Mouse (Mus musculus): ENCODE results near the gene Sh3bp5l.
"Not testable (repeated sequence)": the region's sequence is repeated elsewhere in the genome, so short reads cannot be mapped to it uniquely, and the experiment has no call there.

The Sh3bp5l gene

GRCm38 (mm10) chr11:58322824-58323569, 7.5 kb upstream of the Sh3bp5l start:
- DNase-seq (ENCODE audit: low spot score in 2 of 2), result peak; percentile 96 to 97

- no peak for DNase-seq (ENCODE audit: low spot score in 2 of 2)
These were observed 6.8 kb upstream of the Sh3bp5l start for GRCm38 (mm10) chr11:58323570-58324340.

GRCm38 (mm10) chr11:58324614-58325229, 5.8 kb upstream of the Sh3bp5l start:
- DNase-seq (ENCODE audit: low spot score in 2 of 2), result no peak

GRCm38 (mm10) chr11:58326781-58327180, 3.7 kb upstream of the Sh3bp5l start:
- DNase-seq (ENCODE audit: low spot score in 2 of 2), result no peak

- no peak for DNase-seq (ENCODE audit: low spot score in 2 of 2)
These were observed 633 bp upstream of the Sh3bp5l start for GRCm38 (mm10) chr11:58329906-58330275.

- DNase-seq (ENCODE audit: low spot score in 2 of 2), result no peak
These were observed 598 bp downstream of the Sh3bp5l start for GRCm38 (mm10) chr11:58331149-58331495.

- DNase-seq (ENCODE audit: low spot score in 2 of 2), result no peak
These were observed 1.0 kb downstream of the Sh3bp5l start for GRCm38 (mm10) chr11:58331546-58331945.

- no peak for DNase-seq (ENCODE audit: low spot score in 2 of 2)
These were observed 4.2 kb downstream of the Sh3bp5l start for GRCm38 (mm10) chr11:58334746-58335145.

GRCm38 (mm10) chr11:58346745-58347144, 16.2 kb downstream of the Sh3bp5l start:
- no peak for DNase-seq (ENCODE audit: low spot score in 2 of 2)

GRCm38 (mm10) chr11:58350628-58351027, 20.1 kb downstream of the Sh3bp5l start:
- DNase-seq (ENCODE audit: low spot score in 2 of 2), result no peak

- no peak for DNase-seq (ENCODE audit: low spot score in 2 of 2)
These were observed 20.7 kb downstream of the Sh3bp5l start for GRCm38 (mm10) chr11:58351179-58351578.

- DNase-seq (ENCODE audit: low spot score in 2 of 2), result no peak
These were observed 22.4 kb downstream of the Sh3bp5l start for GRCm38 (mm10) chr11:58352681-58353548.

GRCm38 (mm10) chr11:58353709-58354108, 23.2 kb downstream of the Sh3bp5l start:
- DNase-seq (ENCODE audit: low spot score in 2 of 2), result no peak

GRCm38 (mm10) chr11:58354476-58354875, 24.0 kb downstream of the Sh3bp5l start:
- peak; percentile 27 to 62 for DNase-seq (ENCODE audit: low spot score in 2 of 2)

- DNase-seq (ENCODE audit: low spot score in 2 of 2), result peak; percentile 19 to 45
These were observed 24.4 kb downstream of the Sh3bp5l start for GRCm38 (mm10) chr11:58354927-58355326.

- DNase-seq (ENCODE audit: low spot score in 2 of 2), result no peak
These were observed 26.5 kb downstream of the Sh3bp5l start for GRCm38 (mm10) chr11:58357042-58357441.

GRCm38 (mm10) chr11:58357844-58358534, 27.5 kb downstream of the Sh3bp5l start:
- DNase-seq (ENCODE audit: low spot score in 2 of 2), result no peak

GRCm38 (mm10) chr11:58362562-58362961, 32.0 kb downstream of the Sh3bp5l start:
- DNase-seq (ENCODE audit: low spot score in 2 of 2), result not testable (repeated sequence)

GRCm38 (mm10) chr11:58364454-58364853, 33.9 kb downstream of the Sh3bp5l start:
- DNase-seq (ENCODE audit: low spot score in 2 of 2), result no peak

GRCm38 (mm10) chr11:58366191-58366590, 35.7 kb downstream of the Sh3bp5l start:
- DNase-seq (ENCODE audit: low spot score in 2 of 2), result not testable (repeated sequence)

GRCm38 (mm10) chr11:58377273-58377672, 46.7 kb downstream of the Sh3bp5l start:
- no peak for DNase-seq (ENCODE audit: low spot score in 2 of 2)
